Mouse (Mus musculus): ENCODE data around the gene Vezt.

DNA sequence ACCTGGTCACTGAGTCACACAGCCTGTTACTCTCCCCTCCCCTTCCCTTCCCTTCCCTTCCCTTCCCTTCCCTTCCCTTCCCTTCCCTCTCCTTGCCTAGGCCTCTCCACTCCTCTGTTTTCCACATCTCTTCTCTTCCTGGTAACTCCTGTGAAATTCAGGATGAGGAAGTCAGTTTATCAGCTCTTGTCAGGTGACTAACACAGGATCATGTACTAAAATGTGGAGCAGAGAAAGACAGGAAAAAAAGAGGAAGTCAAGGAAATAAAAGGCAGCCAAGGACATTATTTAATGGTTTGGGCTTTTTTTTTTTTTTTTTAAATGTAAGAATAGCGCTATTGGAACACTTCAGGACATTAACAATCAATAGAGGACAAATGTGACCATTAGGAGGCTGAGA lies 126.6 kb downstream of the Vezt start:
- TF ChIP-seq POLR2A (IDR thresholded peaks at IDR 0.05; ENCODE audit: extremely low read depth, insufficient read depth, low read length) (no peak), CTCF (IDR thresholded peaks at IDR 0.05; ENCODE audit: low read depth, low read length) (no peak)
